Mouse (Mus musculus) c-Kit-negative CD71-positive TER-119-positive erythroid progenitor cells, embryonic 14.5 days (primary cell): ENCODE results near the gene Psd.

Experiments used
- DNase-seq: peaks from one replicate; pipeline ENCODE4 v3.0.0-alpha.2; 2013; ENCODE audit warnings: low read depth, low spot score

Gene Psd

GRCm38 (mm10) chr19:46338942-46339286, 12.0 kb upstream of the Psd start:
- DNase-seq: no peak

GRCm38 (mm10) chr19:46338331-46338936, 11.5 kb upstream of the Psd start, which contains the start of gene Cuedc2:
Gene Cuedc2 (minus strand): TSS chr19:46338702.
- DNase-seq: peak; percentile 95

DNA sequence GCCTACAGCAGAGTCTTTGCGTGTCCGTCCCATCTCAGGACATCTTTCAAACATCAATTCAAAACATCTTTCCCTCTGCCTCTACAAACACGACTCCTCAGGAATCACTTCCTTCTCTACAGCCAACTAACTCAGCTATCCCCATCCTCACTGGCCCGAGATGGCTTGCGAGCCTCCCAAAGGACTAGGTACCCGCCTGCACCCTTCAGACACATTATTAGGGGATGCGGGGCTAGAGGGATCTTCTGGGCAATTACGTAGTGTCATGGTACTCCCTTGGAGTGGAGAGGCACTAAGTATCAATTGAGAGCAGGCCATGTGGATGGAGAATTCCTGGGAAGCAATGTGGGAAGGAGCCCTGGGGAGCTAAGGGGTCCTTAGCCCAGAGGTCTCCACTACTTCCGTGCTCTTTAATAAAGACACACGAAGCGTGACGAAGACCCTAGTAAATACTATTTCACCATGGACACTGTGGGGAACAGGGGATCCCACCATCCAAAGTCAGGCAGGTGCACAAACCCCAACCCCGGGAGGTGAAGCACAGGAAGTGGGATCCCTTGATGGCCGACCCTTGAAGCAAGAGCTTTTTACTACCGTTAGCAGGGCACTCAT, 10.9 kb upstream of the Psd start:
- DNase-seq: no peak

- DNase-seq: no peak
Measured at GRCm38 (mm10) chr19:46333906-46334305, 7.0 kb upstream of the Psd start.

- no peak for DNase-seq
Measured at GRCm38 (mm10) chr19:46332721-46333339, 5.9 kb upstream of the Psd start.

DNA sequence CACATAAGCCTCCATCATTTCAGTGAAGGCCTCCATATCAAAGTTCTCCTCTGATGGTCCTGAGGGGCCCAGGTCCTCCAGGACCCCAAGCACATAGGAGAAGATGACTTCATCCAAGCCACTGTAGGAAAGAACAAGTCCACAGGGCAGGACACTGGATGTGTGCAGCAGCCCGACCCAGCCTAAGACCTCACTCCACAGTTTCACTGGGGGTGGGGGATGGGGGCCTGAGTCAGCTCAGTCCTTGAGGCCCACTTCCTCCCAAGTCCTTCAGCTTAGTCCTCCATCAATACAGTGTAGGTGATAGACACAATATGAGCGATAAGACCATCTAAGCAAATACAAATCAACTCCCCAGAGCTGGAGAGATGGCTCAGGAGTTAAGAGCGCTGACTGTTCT, 5.0 kb upstream of the Psd start:
- DNase-seq: no peak

GRCm38 (mm10) chr19:46331326-46331725, 4.4 kb upstream of the Psd start:
- no peak for DNase-seq

DNA sequence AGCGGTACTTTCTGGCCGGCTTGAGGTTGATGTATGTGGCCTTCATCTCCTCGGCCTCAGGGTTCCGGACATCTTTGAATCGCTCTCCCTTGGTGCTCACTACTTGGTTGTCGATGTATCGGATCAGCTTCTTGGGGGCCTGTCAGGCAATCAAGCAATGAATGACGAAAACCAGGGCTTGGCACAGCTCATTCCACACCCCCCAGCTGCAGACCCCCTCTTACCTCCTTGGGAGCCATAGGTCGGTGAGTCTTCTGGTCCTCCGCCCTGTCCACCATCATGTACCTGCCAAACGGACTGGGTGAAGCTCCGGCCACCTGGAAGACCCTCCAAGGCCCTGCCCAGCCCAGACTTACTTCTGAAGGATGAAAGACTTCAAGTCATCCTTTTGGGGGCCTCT, 3.7 kb upstream of the Psd start:
- no peak for DNase-seq

GRCm38 (mm10) chr19:46329951-46330350, 3.0 kb upstream of the Psd start:
- peak; percentile 68 for DNase-seq

DNA sequence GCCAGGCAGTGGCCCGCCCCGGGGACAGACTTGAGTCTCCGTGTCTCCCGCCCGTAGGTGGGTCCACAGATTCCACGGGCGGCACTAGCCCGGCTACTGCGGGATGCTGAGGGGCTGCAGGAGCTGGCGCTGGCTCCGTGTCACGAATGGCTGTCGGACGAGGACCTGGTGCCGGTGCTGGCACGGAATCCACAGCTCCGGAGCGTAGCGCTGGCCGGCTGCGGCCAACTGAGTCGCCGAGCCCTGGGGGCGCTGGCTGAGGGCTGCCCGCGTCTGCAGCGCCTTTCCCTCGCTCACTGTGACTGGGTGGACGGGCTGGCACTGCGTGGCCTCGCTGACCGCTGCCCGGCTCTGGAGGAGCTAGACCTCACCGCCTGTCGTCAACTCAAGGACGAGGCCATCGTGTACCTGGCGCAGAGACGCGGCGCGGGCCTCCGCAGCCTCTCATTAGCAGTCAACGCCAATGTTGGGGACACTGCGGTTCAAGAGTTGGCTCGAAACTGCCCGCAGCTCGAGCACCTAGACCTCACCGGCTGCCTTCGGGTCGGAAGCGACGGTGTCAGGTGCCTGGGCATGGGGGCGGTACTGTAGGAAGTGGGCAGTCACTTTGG, 2.2 kb upstream of the Psd start:
- DNase-seq: no peak

DNA sequence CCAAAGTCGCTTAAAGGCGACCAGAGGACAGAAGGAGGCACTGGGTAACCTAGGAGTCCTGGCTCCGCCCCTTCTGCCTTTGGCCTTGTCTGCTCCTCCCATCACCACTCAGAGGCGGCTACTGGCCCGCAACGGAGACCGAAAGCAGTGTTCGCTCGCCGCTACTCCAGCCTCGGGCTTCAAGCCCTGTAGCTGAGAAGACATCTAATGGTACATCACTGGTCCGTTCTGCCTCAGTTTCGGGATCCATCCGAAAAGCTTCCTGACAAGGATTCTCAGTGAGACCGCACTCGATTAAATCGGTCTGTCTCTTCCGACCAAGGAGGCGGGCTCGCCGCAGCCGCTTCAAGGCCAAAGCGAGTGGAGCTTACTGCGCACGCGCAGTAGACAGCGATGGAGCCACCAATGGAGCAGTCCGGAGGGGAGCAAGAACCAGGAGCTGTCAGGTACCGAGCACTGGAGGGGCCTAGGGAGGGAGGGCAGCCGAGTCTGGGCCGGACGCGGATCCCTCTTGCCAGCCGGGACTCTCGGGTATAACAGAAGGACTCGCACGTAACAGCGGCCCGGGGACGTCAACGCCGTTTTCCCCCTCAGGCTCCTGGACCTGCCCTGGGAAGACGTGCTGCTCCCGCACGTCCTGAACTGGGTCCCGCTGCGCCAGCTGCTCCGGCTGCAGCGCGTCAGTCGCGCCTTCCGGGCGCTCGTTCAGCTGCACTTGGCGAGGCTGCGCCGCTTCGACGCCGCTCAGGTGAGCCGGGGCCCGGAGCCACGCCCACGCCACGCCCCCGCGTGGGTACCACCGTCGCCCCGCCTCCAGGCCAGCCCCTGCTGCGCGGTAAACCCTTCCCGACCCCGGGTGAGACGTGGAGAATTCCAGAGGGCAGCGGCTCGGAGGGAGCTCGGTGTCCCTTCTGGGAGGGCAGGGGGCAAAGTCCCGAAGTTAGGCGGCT, 1.4 kb upstream of the Psd start, which contains the start of gene Fbxl15:
TSS of gene Fbxl15 (plus strand) at position 104 of the 950 bp plus-strand sequence.
- peak; percentile 94 for DNase-seq

DNA sequence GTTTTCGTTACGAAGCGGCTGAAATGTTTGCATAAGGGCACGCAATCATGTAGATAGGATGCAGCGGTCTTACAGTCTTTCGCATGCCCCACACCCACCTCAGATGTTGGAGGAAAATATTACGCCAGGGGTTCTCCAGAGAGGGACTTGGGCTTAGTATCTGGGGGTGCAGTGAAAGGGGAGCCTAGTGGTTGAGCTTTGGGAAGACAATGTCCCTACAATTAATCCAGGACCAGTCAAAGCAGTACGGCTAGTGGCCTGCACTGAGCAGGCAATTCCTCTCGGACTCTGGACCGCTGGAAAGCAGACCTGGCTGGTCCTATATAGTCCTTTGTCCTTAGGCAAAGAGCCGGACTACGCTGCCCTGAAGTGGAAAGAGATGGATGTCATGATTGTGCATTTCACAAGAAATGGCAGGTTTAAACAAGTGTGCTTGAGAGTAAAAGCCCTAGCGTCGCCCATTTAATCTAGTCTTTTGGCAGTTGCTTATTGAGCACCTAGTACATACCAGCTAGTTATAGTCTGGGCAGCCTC, 642 bp upstream of the Psd start:
- no peak for DNase-seq

GRCm38 (mm10) chr19:46326019-46326755, 769 bp downstream of the Psd start:
- DNase-seq: no peak

GRCm38 (mm10) chr19:46324918-46325317, 2.0 kb downstream of the Psd start:
- DNase-seq: no peak

GRCm38 (mm10) chr19:46324366-46324765, 2.6 kb downstream of the Psd start:
- no peak for DNase-seq

DNA sequence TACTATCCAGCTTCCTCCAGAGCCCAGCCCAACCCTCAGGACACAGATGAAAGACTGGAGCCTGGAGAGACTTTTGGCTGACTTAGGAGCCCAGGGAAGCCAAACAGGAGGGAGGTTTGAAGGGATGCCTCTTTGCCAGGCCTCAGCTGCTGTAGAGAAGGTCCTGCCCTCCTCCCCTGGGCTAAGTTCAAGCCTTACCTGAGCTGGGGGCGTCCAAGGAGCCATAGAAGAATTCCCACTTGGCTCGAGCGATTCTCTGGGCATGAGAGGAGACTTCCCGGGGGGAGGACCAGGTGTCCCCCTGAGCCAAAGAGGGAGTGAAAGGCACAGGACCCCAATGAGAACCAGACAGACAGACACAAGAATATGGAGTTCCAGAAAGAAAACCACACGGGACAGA, 3.2 kb downstream of the Psd start:
- no peak for DNase-seq

DNA sequence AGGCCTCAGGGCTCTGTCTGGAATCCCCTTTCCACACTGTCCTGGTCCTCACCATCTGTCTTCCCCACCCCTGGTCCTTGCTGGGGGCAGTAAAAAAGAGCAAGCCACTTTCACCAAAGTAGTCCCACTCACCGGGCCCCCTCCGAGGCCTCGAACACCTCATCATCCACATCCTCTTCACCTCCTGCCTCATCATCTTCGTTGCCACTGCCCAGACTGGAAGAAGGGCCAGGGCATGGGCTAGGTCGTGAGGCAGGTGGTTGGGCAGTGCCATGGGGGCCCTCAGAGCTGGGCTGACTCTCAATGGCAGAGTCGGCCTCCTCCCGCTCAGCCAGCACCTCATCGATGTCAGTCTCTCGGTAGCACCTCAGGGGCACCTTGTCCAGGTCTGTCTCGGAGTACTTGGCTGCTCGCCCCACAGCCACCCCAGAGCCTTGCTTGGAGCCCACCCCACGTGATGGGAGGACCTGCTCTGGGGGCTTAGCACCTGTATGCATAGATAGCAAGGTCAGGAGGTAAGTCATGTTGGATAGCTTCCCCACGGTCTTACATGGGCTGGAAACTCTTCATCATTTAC, 3.9 kb downstream of the Psd start:
- DNase-seq: no peak

DNA sequence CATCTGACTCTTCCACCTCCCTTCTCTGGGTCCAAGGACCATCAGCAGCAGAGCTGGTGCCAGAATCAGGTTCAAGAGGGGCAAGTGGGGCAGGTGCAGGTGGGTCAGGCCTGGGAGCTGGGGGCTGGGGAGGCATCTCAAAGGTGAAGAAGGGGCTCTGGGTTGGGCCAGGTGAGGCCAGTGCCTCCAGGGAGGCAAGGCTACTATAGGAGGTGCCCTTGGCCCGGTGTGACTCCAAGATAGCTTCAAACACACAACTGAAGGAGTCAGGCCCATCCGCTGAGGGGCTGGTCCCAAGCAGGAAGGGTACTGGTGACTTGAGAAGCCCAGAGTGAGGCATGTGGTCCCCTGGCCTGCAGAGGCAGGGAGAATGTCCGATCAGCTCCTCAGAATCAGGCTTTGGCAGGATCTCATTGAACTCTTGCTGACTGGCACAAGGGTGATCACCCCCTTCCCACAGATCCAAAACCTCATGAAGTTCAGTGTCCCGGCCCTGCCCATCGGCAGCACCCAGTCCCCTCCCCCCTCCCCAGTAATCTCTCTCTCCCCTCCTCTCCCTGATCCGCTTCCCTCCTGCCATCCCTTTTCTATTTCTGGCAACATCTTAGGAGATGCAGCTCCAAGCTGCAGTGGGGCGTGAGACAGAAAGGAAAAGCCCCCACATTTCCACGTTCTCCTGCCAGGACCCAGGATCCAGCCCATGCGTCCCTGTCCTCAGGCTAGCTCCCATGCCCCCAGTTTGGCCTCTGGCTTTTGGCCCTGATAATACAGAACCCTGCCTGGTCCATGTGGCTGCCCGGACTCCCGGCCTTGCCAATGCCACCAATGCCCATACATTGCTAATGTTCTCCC, 4.6 kb downstream of the Psd start:
- DNase-seq: no peak
